Mouse (Mus musculus) heart, adult 2 months (tissue): ENCODE data around the gene Mdn1. TPM values are rescaled to one million over a fixed set of nuclear protein-coding genes. Genes with fewer than 3 reads are reported as not detected.

Source experiments
- DNase-seq, 2 experiments: peaks; one replicate each; pipeline ENCODE4 v3.0.0; 2021
- H3K27ac ChIP-seq: fragments of 200-600 bp; 2 replicates; pipeline ENCODE4 v1.8.1; 2022
- H3K27me3 ChIP-seq: fragments of 200-500 bp; 2 replicates; pipeline ENCODE4 v1.6.1; 2012; ENCODE audit warnings: mild to moderate bottlenecking, low read length, inconsistent platforms, mixed read lengths; ENCODE audit not compliant: control insufficient read depth, insufficient read depth
- H3K36me3 ChIP-seq: fragments of 200-500 bp; 2 replicates; pipeline ENCODE4 v1.6.1; 2012; ENCODE audit warnings: low read length, inconsistent platforms; ENCODE audit not compliant: control insufficient read depth, insufficient read depth
- H3K4me1 ChIP-seq: fragments of 200-500 bp; 2 replicates; pipeline ENCODE4 v1.6.1; 2011; ENCODE audit warnings: low read length; ENCODE audit not compliant: control insufficient read depth, insufficient read depth
- H3K4me3 ChIP-seq: fragments of 200-600 bp; 2 replicates; pipeline ENCODE4 v1.8.1; 2022
- H3K79me2 ChIP-seq: fragments of 200-500 bp; replicated peaks from 2 replicates; pipeline ENCODE4 v1.6.1; 2012; ENCODE audit warnings: mild to moderate bottlenecking, inconsistent platforms, low read length, moderate library complexity, mixed read lengths; ENCODE audit not compliant: control insufficient read depth, insufficient read depth
- H3K9ac ChIP-seq: fragments of 200-500 bp; 2 replicates; pipeline ENCODE4 v1.6.1; 2012; ENCODE audit warnings: low read depth, mild to moderate bottlenecking, control low read depth, inconsistent platforms, low read length, mixed read lengths
- CTCF ChIP-seq: fragments of 200-600 bp; IDR thresholded peaks from 2 replicates; pipeline ENCODE4 v1.8.1; 2022; ENCODE audit warnings: antibody characterized with exemption, mild to moderate bottlenecking, moderate library complexity
- EP300 ChIP-seq: fragments of 200-500 bp; IDR thresholded peaks from 2 replicates; pipeline ENCODE4 v1.6.1; 2011; ENCODE audit warnings: low read depth, low read length, control low read depth; ENCODE audit not compliant: insufficient read depth
- POLR2A ChIP-seq: fragments of 200-500 bp; IDR thresholded peaks from 2 replicates; pipeline ENCODE4 v1.6.1; 2011; ENCODE audit warnings: mild to moderate bottlenecking, low read depth, low read length, control low read depth; ENCODE audit not compliant: insufficient read depth
- WGBS: fragments of 180-500 bp; shearing (Covaris S2); methylation state at CpG from one replicate; pipeline ENCODE4 v1.1.7; 2018; 5-methylcytosine and 5-hydroxymethylcytosine counted together
- intact Hi-C: fragments of 180-260 bp; cut with DNase I; formaldehyde crosslinking; loops from one replicate; pipeline ENCODE4 v1.15.1; 2025
- polyA plus RNA-seq: library from polyadenylated mRNA; depleted of rRNA; stranded (reverse); fragments of >200 nt; gene quantifications from 2 replicates; pipeline ENCODE4 v1.2.3, GENCODE M21; 2012
- total RNA-seq, 2 experiments: library from RNA; stranded (reverse); gene quantifications; 2 replicates each; pipeline ENCODE4 v1.2.3; 2021

Gene Mdn1
- total and polyA plus RNA-seq, 3 experiments, result 4.9 to 8.8 (median 8.7) TPM

GRCm38 (mm10) chr4:32656146-32656904 is 594 bp upstream of the Mdn1 start:
- 59% methylated on average over 11 of the region's 11 CpGs for WGBS
- peaks cover 4% of the 10 kb centered on the region; the same call in 1 of the 2 replicates for H3K36me3 ChIP-seq
- peak overlapping the region; percentile 84 for H3K27ac ChIP-seq
- H3K4me1 ChIP-seq, result peaks cover 1% of the 10 kb centered on the region; the same call in 1 of the 2 replicates
- intact Hi-C loops, result loop anchor here (2.0 to 10.0 kb wide), 3 partner anchors 42 to 692 kb away; partner anchors contain the start of genes Casp8ap2, Map3k7 and Ube2j1
- no peak for DNase-seq
- H3K4me3 ChIP-seq, result peak overlapping the region; percentile 86
- no peaks in the 10 kb centered on the region for H3K79me2 ChIP-seq
- TF ChIP-seq EP300 (no peak), CTCF (no peak), POLR2A (no peak)
- H3K9ac ChIP-seq, result peak overlapping the region; percentile 47
- H3K27me3 ChIP-seq, result no peaks in the 10 kb centered on the region

- Histone ChIP-seq H3K9ac (no peak overlapping the region), H3K36me3 (no peaks in the 10 kb centered on the region), H3K4me1 (no peaks in the 10 kb centered on the region), H3K27ac (no peak overlapping the region), H3K79me2 (no peaks in the 10 kb centered on the region), H3K4me3 (no peak overlapping the region), H3K27me3 (no peaks in the 10 kb centered on the region)
- intact Hi-C loops, result no loop called here
- WGBS, result 82% methylated on average over 4 of the region's 4 CpGs
- no peak for DNase-seq
- TF ChIP-seq CTCF (no peak), POLR2A (no peak), EP300 (no peak)
Observed at GRCm38 (mm10) chr4:32665843-32666242, 8.9 kb downstream of the Mdn1 start.

GRCm38 (mm10) chr4:32668291-32668690 is 11.4 kb downstream of the Mdn1 start:
- Histone ChIP-seq H3K4me3 (no peak overlapping the region), H3K4me1 (no peaks in the 10 kb centered on the region), H3K27ac (no peak overlapping the region), H3K79me2 (no peaks in the 10 kb centered on the region), H3K27me3 (no peaks in the 10 kb centered on the region), H3K9ac (no peak overlapping the region), H3K36me3 (no peaks in the 10 kb centered on the region)
- intact Hi-C loops, result no loop called here
- 94% methylated on average over 1 of the region's 1 CpGs for WGBS
- TF ChIP-seq CTCF, result peak; percentile 29
- TF ChIP-seq EP300, result no peak
- no peak for DNase-seq

- Histone ChIP-seq H3K9ac (no peak overlapping the region), H3K4me3 (no peak overlapping the region), H3K27me3 (no peaks in the 10 kb centered on the region), H3K27ac (no peak overlapping the region), H3K36me3 (no peaks in the 10 kb centered on the region; the same call in 1 of the 2 replicates), H3K79me2 (no peaks in the 10 kb centered on the region), H3K4me1 (no peaks in the 10 kb centered on the region)
- DNase-seq, result no peak
- TF ChIP-seq EP300 (no peak), POLR2A (no peak), CTCF (peak; percentile 41)
- 79% methylated on average over 2 of the region's 2 CpGs for WGBS
- intact Hi-C loops, result no loop called here
Observed at GRCm38 (mm10) chr4:32669825-32670224, 12.9 kb downstream of the Mdn1 start.

- TF ChIP-seq CTCF (no peak), POLR2A (no peak), EP300 (no peak)
- DNase-seq, result no peak
- Histone ChIP-seq H3K27ac (no peak overlapping the region), H3K4me3 (no peak overlapping the region), H3K36me3 (no peaks in the 10 kb centered on the region; the same call in 1 of the 2 replicates), H3K9ac (no peak overlapping the region), H3K4me1 (no peaks in the 10 kb centered on the region), H3K27me3 (no peaks in the 10 kb centered on the region), H3K79me2 (no peaks in the 10 kb centered on the region)
- WGBS, result 83% methylated on average over 2 of the region's 2 CpGs
- intact Hi-C loops, result no loop called here
Observed at GRCm38 (mm10) chr4:32674025-32674424, 17.1 kb downstream of the Mdn1 start.

GRCm38 (mm10) chr4:32677471-32677870 is 20.6 kb downstream of the Mdn1 start:
- no peak for TF ChIP-seq EP300
- no peak for TF ChIP-seq CTCF
- TF ChIP-seq POLR2A, result no peak
- H3K4me3 ChIP-seq, result no peak overlapping the region
- WGBS, result 92% methylated on average over 3 of the region's 3 CpGs
- intact Hi-C loops, result no loop called here
- no peaks in the 10 kb centered on the region for H3K4me1 ChIP-seq
- no peaks in the 10 kb centered on the region for H3K79me2 ChIP-seq
- no peaks in the 10 kb centered on the region; the same call in 1 of the 2 replicates for H3K36me3 ChIP-seq
- no peaks in the 10 kb centered on the region for H3K27me3 ChIP-seq
- no peak overlapping the region for H3K9ac ChIP-seq
- H3K27ac ChIP-seq, result no peak overlapping the region
- DNase-seq, result no peak
